Mouse (Mus musculus): ENCODE measurements around the gene Ube2dnl1.

Ube2dnl1 gene

GRCm38 (mm10) chrX:114904712-114905111, at the start of gene Ube2dnl1:
Ube2dnl1 (plus strand) TSS chrX:114905012.
- DNase-seq (ENCODE audit: low read depth), result no peak

GRCm38 (mm10) chrX:114895489-114895888, 9.3 kb upstream of the Ube2dnl1 start:
- no peak for DNase-seq (ENCODE audit: low read depth)

GRCm38 (mm10) chrX:114897506-114897905, 7.3 kb upstream of the Ube2dnl1 start:
- no peak for DNase-seq (ENCODE audit: low read depth)

GRCm38 (mm10) chrX:114903391-114903790, 1.4 kb upstream of the Ube2dnl1 start:
- DNase-seq (ENCODE audit: low read depth), result no peak

GRCm38 (mm10) chrX:114907282-114907681, 2.5 kb downstream of the Ube2dnl1 start, which contains the start of gene Ube2dnl2:
Ube2dnl2 (plus strand) TSS chrX:114907582.
- no peak for DNase-seq (ENCODE audit: low read depth)

GRCm38 (mm10) chrX:114955066-114955465, 50.3 kb downstream of the Ube2dnl1 start:
- DNase-seq (ENCODE audit: low read depth), result no peak

All from NIH3T3 (cell line).